Mouse (Mus musculus) limb, embryonic 14.5 days (tissue): ENCODE results near the gene Gnat2. TPM values are rescaled to one million over a fixed set of nuclear protein-coding genes. Genes with fewer than 3 reads are reported as not detected.

Source experiments
- ATAC-seq: fragments of 200-750 bp; cut with Nextera tagmentation; 2 replicates; pipeline ENCODE4 v1.8.0; 2017; ENCODE audit warnings: low read depth, moderate number of reproducible peaks, moderate TSS enrichment; ENCODE audit not compliant: low FRiP score
- DNase-seq: peaks from one replicate; pipeline ENCODE4 v3.0.0-alpha.2; 2015; ENCODE audit warnings: low spot score
- H3K27ac ChIP-seq: fragments of 300-500 bp; sonication (generic); replicated peaks from 2 replicates; pipeline ENCODE4 v1.5.1; 2014; ENCODE audit warnings: low read depth, mild to moderate bottlenecking, low read length, moderate library complexity, mixed read lengths
- H3K27me3 ChIP-seq: fragments of 300-500 bp; sonication (generic); 2 replicates; pipeline ENCODE4 v1.6.1; 2014; ENCODE audit warnings: low read length, mixed read lengths; ENCODE audit not compliant: control insufficient read depth, insufficient read depth
- H3K36me3 ChIP-seq: fragments of 300-500 bp; sonication (generic); 2 replicates; pipeline ENCODE4 v1.6.1; 2014; ENCODE audit warnings: mild to moderate bottlenecking, low read length, moderate library complexity, mixed read lengths; ENCODE audit not compliant: control insufficient read depth, insufficient read depth
- H3K4me1 ChIP-seq: fragments of 300-500 bp; sonication (generic); 2 replicates; pipeline ENCODE4 v1.6.1; 2014; ENCODE audit warnings: antibody characterized with exemption, low read length, mixed read lengths; ENCODE audit not compliant: control insufficient read depth, insufficient read depth
- H3K4me2 ChIP-seq: fragments of 300-500 bp; sonication (generic); replicated peaks from 2 replicates; pipeline ENCODE4 v1.6.1; 2014; ENCODE audit warnings: low read depth, mild to moderate bottlenecking, low read length, moderate library complexity; ENCODE audit not compliant: severe bottlenecking
- H3K4me3 ChIP-seq: fragments of 300-500 bp; sonication (generic); replicated peaks from 2 replicates; pipeline ENCODE4 v1.5.1; 2014; ENCODE audit warnings: low read length
- H3K9ac ChIP-seq: fragments of 300-500 bp; sonication (generic); 2 replicates; pipeline ENCODE4 v1.6.1; 2014; ENCODE audit warnings: mild to moderate bottlenecking, low read depth, low read length, moderate library complexity; ENCODE audit not compliant: severe bottlenecking
- H3K9me3 ChIP-seq: fragments of 300-500 bp; sonication (generic); 2 replicates; pipeline ENCODE4 v1.6.1; 2016; ENCODE audit warnings: low read length; ENCODE audit not compliant: control insufficient read depth
- POLR2A ChIP-seq: fragments of 200-500 bp; IDR thresholded peaks from 2 replicates; pipeline ENCODE4 v1.8.0; 2012; ENCODE audit warnings: inconsistent platforms, mild to moderate bottlenecking, moderate library complexity, borderline replicate concordance; ENCODE audit not compliant: insufficient read depth, insufficient read length; ENCODE audit errors: extremely low read depth
- WGBS: fragments of 180-500 bp; shearing (Covaris S2); extraction: QIAGEN DNeasy Blood & Tissue Kit; methylation state at CpG from one replicate; pipeline ENCODE4 v1.1.7; 2014; 5-methylcytosine and 5-hydroxymethylcytosine counted together
- polyA plus RNA-seq, 2 experiments: library from polyadenylated mRNA; depleted of rRNA in 1 of 2; stranded (reverse) in 1 of 2; unstranded in 1 of 2; fragments of >200 nt; fragmentation: Nextera tagmentation in 1 of 2; extraction: Ambion mirVana in 1 of 2; gene quantifications; 2 replicates each; pipeline versions ENCODE4 v1.2.1 to v1.2.3; 2012 to 2014

Gnat2 gene
- polyA plus RNA-seq, 2 experiments = 0.70 TPM

GRCm38 (mm10) chr3:108090561-108090960 is 2.0 kb upstream of the Gnat2 start:
- H3K27me3 ChIP-seq = no peaks in the 10 kb centered on the region
- TF ChIP-seq POLR2A = no peak
- H3K9ac ChIP-seq = no peak overlapping the region
- 86% methylated on average over 2 of the region's 2 CpGs for whole genome bisulfite sequencing
- H3K27ac ChIP-seq = no peak overlapping the region
- DNase-seq (no peak), ATAC-seq (no peak)
- no peaks in the 10 kb centered on the region for H3K9me3 ChIP-seq
- H3K4me2 ChIP-seq = no peak overlapping the region
- H3K4me3 ChIP-seq = no peak overlapping the region
- no peaks in the 10 kb centered on the region for H3K36me3 ChIP-seq
- H3K4me1 ChIP-seq = peaks cover 17% of the 10 kb centered on the region

- Histone ChIP-seq H3K27ac (no peak overlapping the region), H3K9ac (no peak overlapping the region), H3K27me3 (no peaks in the 10 kb centered on the region), H3K9me3 (no peaks in the 10 kb centered on the region), H3K4me1 (peaks cover 12% of the 10 kb centered on the region), H3K36me3 (no peaks in the 10 kb centered on the region), H3K4me2 (no peak overlapping the region), H3K4me3 (no peak overlapping the region)
- no peak for TF ChIP-seq POLR2A
- WGBS = 78% methylated on average over 6 of the region's 6 CpGs
- no peak for DNase-seq
- ATAC-seq = no peak
Measured at GRCm38 (mm10) chr3:108092030-108092429, 559 bp upstream of the Gnat2 start.

- 70% methylated on average over 6 of the region's 6 CpGs for WGBS
- H3K4me2 ChIP-seq = no peak overlapping the region
- peaks cover 7% of the 10 kb centered on the region for H3K4me1 ChIP-seq
Measured at GRCm38 (mm10) chr3:108093306-108093705, 717 bp downstream of the Gnat2 start.

GRCm38 (mm10) chr3:108094146-108094545 is 1.6 kb downstream of the Gnat2 start:
- no peak for DNase-seq
- TF ChIP-seq POLR2A = no peak
- 90% methylated on average over 1 of the region's 1 CpGs for WGBS

More at GRCm38 (mm10) chr3:108093306-108093705, 717 bp downstream of the Gnat2 start:
- H3K36me3 ChIP-seq = no peaks in the 10 kb centered on the region
- no peak for DNase-seq
- H3K27me3 ChIP-seq = no peaks in the 10 kb centered on the region
- no peak for TF ChIP-seq POLR2A
- H3K27ac ChIP-seq = no peak overlapping the region
- no peak for ATAC-seq
- H3K9me3 ChIP-seq = no peaks in the 10 kb centered on the region
- no peak overlapping the region for H3K4me3 ChIP-seq
- H3K9ac ChIP-seq = no peak overlapping the region

GRCm38 (mm10) chr3:108094976-108095760 is 2.6 kb downstream of the Gnat2 start:
- Histone ChIP-seq H3K27ac (no peak overlapping the region), H3K9me3 (no peaks in the 10 kb centered on the region), H3K4me3 (no peak overlapping the region), H3K4me1 (no peaks in the 10 kb centered on the region), H3K36me3 (no peaks in the 10 kb centered on the region), H3K27me3 (no peaks in the 10 kb centered on the region), H3K4me2 (no peak overlapping the region), H3K9ac (no peak overlapping the region)
- TF ChIP-seq POLR2A = no peak
- ATAC-seq (no peak), DNase-seq (no peak)
- 90% methylated on average over 12 of the region's 12 CpGs for WGBS

More at GRCm38 (mm10) chr3:108094146-108094545, 1.6 kb downstream of the Gnat2 start:
- no peaks in the 10 kb centered on the region for H3K9me3 ChIP-seq
- H3K9ac ChIP-seq = no peak overlapping the region
- H3K4me3 ChIP-seq = no peak overlapping the region
- no peak overlapping the region for H3K4me2 ChIP-seq
- H3K36me3 ChIP-seq = no peaks in the 10 kb centered on the region
- no peak overlapping the region for H3K27ac ChIP-seq
- H3K27me3 ChIP-seq = no peaks in the 10 kb centered on the region
- peaks cover 2% of the 10 kb centered on the region for H3K4me1 ChIP-seq
- no peak for ATAC-seq
